Comparison of ENCODE assay signal across 23 mouse cellular contexts in genomic region chr4:43002756-43003439, GRCm38 (mm10). TPM values are rescaled to one million over a fixed set of nuclear protein-coding genes. Genes with fewer than 3 reads are reported as not detected.
A peak's percentile ranks its signal among the peaks of the same experiment; 100 is the strongest.
DNase-seq lines count a peak whose midpoint lies in the region; ATAC-seq and TF ChIP-seq lines count a peak whose summit lies in the region.
"Had no signal": no experiment of that assay in that cellular context is flagged by ENCODE, and none has a peak within 500 bp of the region (broad histone marks: within the 10 kb centered on the region; RNA-seq: fewer than 3 reads in every experiment).

No protein-coding gene starts in this region.

- no peaks in the 10 kb centered on the region for H3K36me3 ChIP-seq in embryonic facial prominence, embryonic 15.5 days
- H3K36me3 ChIP-seq in embryonic facial prominence, embryonic 10.5 days (replicated peaks) = peaks cover 46% of the 10 kb centered on the region
- H3K36me3 ChIP-seq in stomach, postnatal 0 days (ENCODE audit: control insufficient read depth, insufficient read depth, low read length) = no peaks in the 10 kb centered on the region

- 73% methylated on average over 12 of the region's 12 CpGs for WGBS in embryonic facial prominence, embryonic 15.5 days
- 81% methylated on average over 12 of the region's 12 CpGs for WGBS in embryonic facial prominence, embryonic 10.5 days
- WGBS in stomach, postnatal 0 days = 64% methylated on average over 12 of the region's 12 CpGs

- H3K9ac ChIP-seq in embryonic facial prominence, embryonic 15.5 days = no peak overlapping the region
- no peak overlapping the region for H3K9ac ChIP-seq in stomach, postnatal 0 days (ENCODE audit: low read length)
- H3K9ac ChIP-seq: hindbrain, embryonic 12.5 days; limb, embryonic 13.5 days; lung, embryonic 15.5 days had no signal

- no peaks in the 10 kb centered on the region for H3K27me3 ChIP-seq in embryonic facial prominence, embryonic 15.5 days
- H3K27me3 ChIP-seq in embryonic facial prominence, embryonic 10.5 days (replicated peaks; ENCODE audit: low read depth, poor library complexity, severe bottlenecking) = no peaks in the 10 kb centered on the region
- no peaks in the 10 kb centered on the region for H3K27me3 ChIP-seq in stomach, postnatal 0 days (ENCODE audit: control insufficient read depth, insufficient read depth, low read length)
- H3K27me3 ChIP-seq: CH12.LX; hindbrain, embryonic 12.5 days; limb, embryonic 13.5 days; liver, embryonic 13.5 days; lung, embryonic 15.5 days had no signal

- H3K4me1 ChIP-seq in embryonic facial prominence, embryonic 15.5 days = peaks cover 19% of the 10 kb centered on the region
- peaks cover 11% of the 10 kb centered on the region for H3K4me1 ChIP-seq in embryonic facial prominence, embryonic 10.5 days
- H3K4me1 ChIP-seq in stomach, postnatal 0 days (replicated peaks; ENCODE audit: control insufficient read depth, insufficient read depth) = 0 out of 2 replicates have a peak, but pooled peaks cover 2% of the 10 kb centered on the region

- H3K4me3 ChIP-seq in embryonic facial prominence, embryonic 15.5 days (replicated peaks) = no peak overlapping the region
- H3K4me3 ChIP-seq in embryonic facial prominence, embryonic 10.5 days = no peak overlapping the region
- H3K4me3 ChIP-seq in stomach, postnatal 0 days (ENCODE audit: low read depth, low read length) = no peak overlapping the region
- H3K4me3 ChIP-seq: hindbrain, embryonic 12.5 days; limb, embryonic 13.5 days; liver, embryonic 13.5 days; lung, embryonic 15.5 days; midbrain, embryonic 10.5 days had no signal

- 0 out of 2 replicates have a peak overlapping the region, but pooled peaks have one; percentile 11 for H3K27ac ChIP-seq in embryonic facial prominence, embryonic 15.5 days (replicated peaks)
- H3K27ac ChIP-seq in embryonic facial prominence, embryonic 10.5 days (replicated peaks) = no peak overlapping the region
- no peak overlapping the region for H3K27ac ChIP-seq in stomach, postnatal 0 days (replicated peaks)
- H3K27ac ChIP-seq: hindbrain, embryonic 12.5 days; limb, embryonic 13.5 days; liver, embryonic 13.5 days; lung, embryonic 15.5 days; macrophage; midbrain, embryonic 10.5 days had no signal

- TF ChIP-seq CTCF in stomach, postnatal 0 days (IDR thresholded peaks at IDR 0.05; ENCODE audit: low read depth) = 0 out of 2 replicates have a peak, but pooled peaks have one; percentile 3

- no peak for TF ChIP-seq EP300 in stomach, postnatal 0 days (optimal IDR thresholded peaks at IDR 0.05)

- no peak for DNase-seq in embryonic facial prominence, embryonic 10.5 days (ENCODE audit: low spot score)
- peak; percentile 19 for DNase-seq in kidney, adult 18-20 months
- DNase-seq in kidney, postnatal 14 days = no peak
- DNase-seq in ZHBTc4 (ENCODE audit: low read depth, low spot score) = peak; percentile 34
- no peak for DNase-seq in stomach, postnatal 0 days (ENCODE audit: low spot score)
- no peak for DNase-seq in B cell, adult 2 months
- no peak for DNase-seq in MN1 (ENCODE audit: low spot score)
- DNase-seq: adrenal gland, postnatal 10 days; heart, postnatal 10 days; layer of hippocampus, postnatal 36 days; liver, embryonic 13.5 days; retina, postnatal 1 day; right cerebral cortex, postnatal 4 days; thymus, postnatal 36 days had no signal

- no peak for ATAC-seq in embryonic facial prominence, embryonic 15.5 days (ENCODE audit: insufficient number of reproducible peaks, low FRiP score, low TSS enrichment, low read depth)
- no peak for ATAC-seq in stomach, postnatal 0 days (ENCODE audit: low FRiP score, low TSS enrichment)
- ATAC-seq: forebrain, embryonic 16.5 days; inflammation-experienced regulatory T-cells, adult 6 months had no signal

- H3K9me3 ChIP-seq in embryonic facial prominence, embryonic 15.5 days (replicated peaks) = no peaks in the 10 kb centered on the region
- no peaks in the 10 kb centered on the region for H3K9me3 ChIP-seq in embryonic facial prominence, embryonic 10.5 days
- no peaks in the 10 kb centered on the region for H3K9me3 ChIP-seq in stomach, postnatal 0 days (ENCODE audit: control insufficient read depth, low read length)
- H3K9me3 ChIP-seq: hindbrain, embryonic 12.5 days; limb, embryonic 13.5 days; liver, embryonic 13.5 days; lung, embryonic 15.5 days; midbrain, embryonic 10.5 days had no signal

- H3K4me2 ChIP-seq in embryonic facial prominence, embryonic 15.5 days (replicated peaks) = no peak overlapping the region
- no peak overlapping the region for H3K4me2 ChIP-seq in stomach, postnatal 0 days (replicated peaks; ENCODE audit: low read depth)
- H3K4me2 ChIP-seq: hindbrain, embryonic 12.5 days; limb, embryonic 13.5 days; liver, embryonic 13.5 days; lung, embryonic 15.5 days had no signal

RNA-seq across cellular contexts. Expression of gene Vcp, which starts 2.6 kb away (rescaled TPM):
- 478 and 494 TPM in 2 replicates for polyA plus RNA-seq in embryonic facial prominence, embryonic 15.5 days (2015; fragmentation: Nextera tagmentation; extraction: Ambion mirVana)
- 664 and 683 TPM in 2 replicates for polyA plus RNA-seq in embryonic facial prominence, embryonic 10.5 days (2016; fragmentation: Nextera tagmentation; extraction: Ambion mirVana)
- polyA plus RNA-seq in stomach, postnatal 0 days (2015; fragmentation: Nextera tagmentation; extraction: Ambion mirVana) = 280 and 282 TPM in 2 replicates

RNA-seq across cellular contexts. Expression of gene Fancg, which starts 7.4 kb away (rescaled TPM):
- 19.8 and 22.3 TPM in 2 replicates for polyA plus RNA-seq in embryonic facial prominence, embryonic 15.5 days (2015; fragmentation: Nextera tagmentation; extraction: Ambion mirVana)
- 25.3 and 26.0 TPM in 2 replicates for polyA plus RNA-seq in embryonic facial prominence, embryonic 10.5 days (2016; fragmentation: Nextera tagmentation; extraction: Ambion mirVana)
- polyA plus RNA-seq in stomach, postnatal 0 days (2015; fragmentation: Nextera tagmentation; extraction: Ambion mirVana) = 7.0 and 7.7 TPM in 2 replicates

RNA-seq across cellular contexts. Expression of gene Pigo, which starts 22.7 kb away (rescaled TPM):
- 23.4 and 23.9 TPM in 2 replicates for polyA plus RNA-seq in embryonic facial prominence, embryonic 15.5 days (2015; fragmentation: Nextera tagmentation; extraction: Ambion mirVana)
- polyA plus RNA-seq in embryonic facial prominence, embryonic 10.5 days (2016; fragmentation: Nextera tagmentation; extraction: Ambion mirVana) = 25.8 and 27.3 TPM in 2 replicates
- polyA plus RNA-seq in stomach, postnatal 0 days (2015; fragmentation: Nextera tagmentation; extraction: Ambion mirVana) = 10.3 and 11.0 TPM in 2 replicates

RNA-seq across cellular contexts. Expression of gene Stoml2, which starts 28.6 kb away (rescaled TPM):
- polyA plus RNA-seq in embryonic facial prominence, embryonic 15.5 days (2015; fragmentation: Nextera tagmentation; extraction: Ambion mirVana) = 294 and 307 TPM in 2 replicates
- polyA plus RNA-seq in embryonic facial prominence, embryonic 10.5 days (2016; fragmentation: Nextera tagmentation; extraction: Ambion mirVana) = 467 and 485 TPM in 2 replicates
- 151 and 157 TPM in 2 replicates for polyA plus RNA-seq in stomach, postnatal 0 days (2015; fragmentation: Nextera tagmentation; extraction: Ambion mirVana)

RNA-seq across cellular contexts. Expression of gene 1700022I11Rik, which starts 33.5 kb away (rescaled TPM):
- 0.24 and 1.6 TPM in 2 replicates for polyA plus RNA-seq in embryonic facial prominence, embryonic 15.5 days (2015; fragmentation: Nextera tagmentation; extraction: Ambion mirVana)
- 0.54 and 0.76 TPM in 2 replicates for polyA plus RNA-seq in embryonic facial prominence, embryonic 10.5 days (2016; fragmentation: Nextera tagmentation; extraction: Ambion mirVana)
- polyA plus RNA-seq in stomach, postnatal 0 days (2015; fragmentation: Nextera tagmentation; extraction: Ambion mirVana) = 0.41 and 0.46 TPM in 2 replicates

Comparison
In these comparisons a context has a peak if more than half of its experiments do, and no peak if none do; other contexts are left out.
1. DNase-seq: peak in kidney, adult 18-20 months (single experiment) and ZHBTc4 (single experiment); none in embryonic facial prominence, embryonic 10.5 days (single experiment), kidney, postnatal 14 days (single experiment), stomach, postnatal 0 days (single experiment), B cell, adult 2 months (0 of 2) and MN1 (single experiment).